Mouse (Mus musculus): Measurements from ENCODE around the gene Scp2. TPM values are rescaled to one million over a fixed set of nuclear protein-coding genes. Genes with fewer than 3 reads are reported as not detected.

The Scp2 gene
- polyA plus RNA-seq (2014; fragmentation: Nextera tagmentation; extraction: Ambion mirVana): 210 and 212 TPM in 2 replicates

GRCm38 (mm10) chr4:108144880-108145279 lies at the start of gene Scp2:
TSS of gene Scp2 (minus strand) at chr4:108144998.
- H3K4me3 ChIP-seq (replicated peaks; ENCODE audit: low read depth, low read length): no peak within 1 kb of the TSS
- no peaks in the 10 kb centered on the region for H3K27me3 ChIP-seq (ENCODE audit: control insufficient read depth, insufficient read depth, low read length)
- WGBS: 86% methylated on average over 1 of the region's 1 CpGs
- no peaks in the 10 kb centered on the region for H3K36me3 ChIP-seq (ENCODE audit: control insufficient read depth, insufficient read depth, low read length)
- ATAC-seq (ENCODE audit: low FRiP score, low TSS enrichment): no peak
- no peak within 1 kb of the TSS for H3K27ac ChIP-seq (replicated peaks; ENCODE audit: low read depth, low read length)
- no peaks in the 10 kb centered on the region for H3K9me3 ChIP-seq (ENCODE audit: control insufficient read depth, low read length)
- DNase-seq: no peak
- no peak within 1 kb of the TSS for H3K9ac ChIP-seq (replicated peaks; ENCODE audit: low read length)
- no peak within 1 kb of the TSS for H3K4me2 ChIP-seq (ENCODE audit: low read length)
- H3K4me1 ChIP-seq (ENCODE audit: control insufficient read depth, insufficient read depth, low read length): no peaks in the 10 kb centered on the region

- Histone ChIP-seq H3K36me3 (ENCODE audit: control insufficient read depth, insufficient read depth, low read length) (no peaks in the 10 kb centered on the region), H3K4me3 (replicated peaks; ENCODE audit: low read depth, low read length) (no peak overlapping the region), H3K9me3 (ENCODE audit: control insufficient read depth, low read length) (no peaks in the 10 kb centered on the region), H3K27ac (replicated peaks; ENCODE audit: low read depth, low read length) (no peak overlapping the region), H3K4me2 (ENCODE audit: low read length) (peak overlapping the region; percentile 27; the same call in 1 of the 2 replicates), H3K9ac (replicated peaks; ENCODE audit: low read length) (no peak overlapping the region), H3K27me3 (ENCODE audit: control insufficient read depth, insufficient read depth, low read length) (no peaks in the 10 kb centered on the region), H3K4me1 (ENCODE audit: control insufficient read depth, insufficient read depth, low read length) (no peaks in the 10 kb centered on the region)
- ATAC-seq (ENCODE audit: low FRiP score, low TSS enrichment): no peak
- 71% methylated on average over 2 of the region's 2 CpGs for WGBS
- peak; percentile 5 for DNase-seq
Measured at GRCm38 (mm10) chr4:108192821-108193323, 48.1 kb upstream of the Scp2 start.

GRCm38 (mm10) chr4:108182278-108182677 lies 37.5 kb upstream of the Scp2 start:
- Histone ChIP-seq H3K4me2 (ENCODE audit: low read length) (no peak overlapping the region), H3K9ac (replicated peaks; ENCODE audit: low read length) (no peak overlapping the region), H3K4me1 (ENCODE audit: control insufficient read depth, insufficient read depth, low read length) (no peaks in the 10 kb centered on the region), H3K36me3 (ENCODE audit: control insufficient read depth, insufficient read depth, low read length) (no peaks in the 10 kb centered on the region), H3K9me3 (ENCODE audit: control insufficient read depth, low read length) (no peaks in the 10 kb centered on the region), H3K4me3 (replicated peaks; ENCODE audit: low read depth, low read length) (no peak overlapping the region), H3K27me3 (ENCODE audit: control insufficient read depth, insufficient read depth, low read length) (no peaks in the 10 kb centered on the region), H3K27ac (replicated peaks; ENCODE audit: low read depth, low read length) (no peak overlapping the region)
- ATAC-seq (ENCODE audit: low FRiP score, low TSS enrichment): no peak
- WGBS: 28% methylated on average over 1 of the region's 1 CpGs
- DNase-seq: no peak

DNA sequence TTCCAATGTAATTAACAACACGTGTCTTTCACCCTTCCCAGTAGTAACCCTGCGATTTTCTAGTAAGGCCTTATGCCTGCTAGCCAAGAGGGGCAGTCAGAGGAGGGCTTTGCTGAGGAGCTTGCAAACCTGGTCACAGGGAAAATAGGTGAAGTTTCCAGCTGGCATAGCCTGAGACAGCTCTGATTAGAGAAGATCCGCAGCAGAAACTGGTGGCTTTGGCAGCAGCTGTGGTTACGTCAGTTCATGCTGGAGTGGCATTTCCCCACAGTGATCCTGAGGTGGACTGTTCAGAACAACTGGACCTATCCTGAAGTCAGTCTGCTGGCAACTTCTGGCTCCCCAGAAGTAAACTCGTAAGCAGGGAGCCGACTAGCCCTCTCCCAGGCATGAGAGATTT lies 23.3 kb upstream of the Scp2 start:
- H3K9me3 ChIP-seq (ENCODE audit: control insufficient read depth, low read length): no peaks in the 10 kb centered on the region
- ATAC-seq (ENCODE audit: low FRiP score, low TSS enrichment) (no peak), DNase-seq (no peak)
- no peak overlapping the region for H3K9ac ChIP-seq (replicated peaks; ENCODE audit: low read length)
- no peak overlapping the region for H3K4me3 ChIP-seq (replicated peaks; ENCODE audit: low read depth, low read length)
- H3K27me3 ChIP-seq (ENCODE audit: control insufficient read depth, insufficient read depth, low read length): peaks cover 5% of the 10 kb centered on the region; the same call in 1 of the 2 replicates
- no peak overlapping the region for H3K27ac ChIP-seq (replicated peaks; ENCODE audit: low read depth, low read length)
- 84% methylated on average over 6 of the region's 6 CpGs for WGBS
- H3K4me1 ChIP-seq (ENCODE audit: control insufficient read depth, insufficient read depth, low read length): no peaks in the 10 kb centered on the region; the same call in 1 of the 2 replicates
- no peaks in the 10 kb centered on the region for H3K36me3 ChIP-seq (ENCODE audit: control insufficient read depth, insufficient read depth, low read length)
- no peak overlapping the region for H3K4me2 ChIP-seq (ENCODE audit: low read length)

DNA sequence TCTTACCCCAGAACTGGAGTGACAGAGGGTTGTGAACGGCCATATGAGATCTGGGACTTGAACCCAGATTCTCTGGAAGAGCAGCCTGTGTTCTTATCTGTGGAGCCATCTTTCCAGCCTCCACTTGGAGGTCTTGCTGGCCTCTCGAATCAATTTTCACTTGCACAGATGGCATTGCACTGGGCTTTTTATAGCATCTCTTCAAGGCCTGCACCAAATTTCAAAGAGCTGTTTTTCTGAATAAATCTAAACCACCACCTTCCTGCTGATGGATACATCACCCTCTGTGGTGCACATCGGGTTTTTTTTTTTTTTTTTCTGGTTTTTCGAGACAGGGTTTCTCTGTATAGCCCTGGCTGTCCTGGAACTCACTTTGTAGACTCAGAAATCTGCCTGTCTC lies 22.1 kb upstream of the Scp2 start:
- Histone ChIP-seq H3K4me2 (ENCODE audit: low read length) (no peak overlapping the region), H3K4me3 (replicated peaks; ENCODE audit: low read depth, low read length) (no peak overlapping the region), H3K36me3 (ENCODE audit: control insufficient read depth, insufficient read depth, low read length) (no peaks in the 10 kb centered on the region), H3K9me3 (ENCODE audit: control insufficient read depth, low read length) (no peaks in the 10 kb centered on the region), H3K4me1 (ENCODE audit: control insufficient read depth, insufficient read depth, low read length) (no peaks in the 10 kb centered on the region; the same call in 1 of the 2 replicates), H3K27ac (replicated peaks; ENCODE audit: low read depth, low read length) (no peak overlapping the region), H3K9ac (replicated peaks; ENCODE audit: low read length) (no peak overlapping the region), H3K27me3 (ENCODE audit: control insufficient read depth, insufficient read depth, low read length) (peaks cover 5% of the 10 kb centered on the region; the same call in 1 of the 2 replicates)
- no peak for DNase-seq
- WGBS: 89% methylated on average over 4 of the region's 4 CpGs
- no peak for ATAC-seq (ENCODE audit: low FRiP score, low TSS enrichment)

- DNase-seq: peak; percentile 79
- Histone ChIP-seq H3K4me2 (ENCODE audit: low read length) (peak within 1 kb of the TSS; percentile 93), H3K9ac (replicated peaks; ENCODE audit: low read length) (peak within 1 kb of the TSS; percentile 65), H3K4me3 (replicated peaks; ENCODE audit: low read depth, low read length) (peak within 1 kb of the TSS; percentile 55), H3K27ac (replicated peaks; ENCODE audit: low read depth, low read length) (no peak within 1 kb of the TSS), H3K9me3 (ENCODE audit: control insufficient read depth, low read length) (no peaks in the 10 kb centered on the region), H3K4me1 (ENCODE audit: control insufficient read depth, insufficient read depth, low read length) (no peaks in the 10 kb centered on the region; the same call in 1 of the 2 replicates), H3K36me3 (ENCODE audit: control insufficient read depth, insufficient read depth, low read length) (no peaks in the 10 kb centered on the region), H3K27me3 (ENCODE audit: control insufficient read depth, insufficient read depth, low read length) (peaks cover 5% of the 10 kb centered on the region; the same call in 1 of the 2 replicates)
- ATAC-seq (ENCODE audit: low FRiP score, low TSS enrichment): no peak
- 1% methylated on average over 43 of the region's 43 CpGs for WGBS
Measured at GRCm38 (mm10) chr4:108165152-108165895, 20.5 kb upstream of the Scp2 start, which contains the start of gene Echdc2. TSS of gene Echdc2 (plus strand) at chr4:108165437.

GRCm38 (mm10) chr4:108163291-108163690 lies 18.5 kb upstream of the Scp2 start:
- H3K4me3 ChIP-seq (replicated peaks; ENCODE audit: low read depth, low read length): no peak overlapping the region
- H3K27ac ChIP-seq (replicated peaks; ENCODE audit: low read depth, low read length): no peak overlapping the region
- H3K9me3 ChIP-seq (ENCODE audit: control insufficient read depth, low read length): no peaks in the 10 kb centered on the region
- WGBS: 91% methylated on average over 3 of the region's 3 CpGs
- H3K4me2 ChIP-seq (ENCODE audit: low read length): no peak overlapping the region
- no peaks in the 10 kb centered on the region for H3K36me3 ChIP-seq (ENCODE audit: control insufficient read depth, insufficient read depth, low read length)
- no peaks in the 10 kb centered on the region; the same call in 1 of the 2 replicates for H3K4me1 ChIP-seq (ENCODE audit: control insufficient read depth, insufficient read depth, low read length)
- H3K9ac ChIP-seq (replicated peaks; ENCODE audit: low read length): no peak overlapping the region
- ATAC-seq (ENCODE audit: low FRiP score, low TSS enrichment) (no peak), DNase-seq (no peak)
- peaks cover 5% of the 10 kb centered on the region; the same call in 1 of the 2 replicates for H3K27me3 ChIP-seq (ENCODE audit: control insufficient read depth, insufficient read depth, low read length)

- 91% methylated on average over 8 of the region's 8 CpGs for WGBS
- 0 out of 2 replicates have a peak, but pooled peaks cover under 1% of the 10 kb centered on the region for H3K9me3 ChIP-seq (ENCODE audit: control insufficient read depth, low read length)
Measured at GRCm38 (mm10) chr4:108161936-108162335, 17.1 kb upstream of the Scp2 start.

More at GRCm38 (mm10) chr4:108161936-108162335, 17.1 kb upstream of the Scp2 start:
- no peak overlapping the region for H3K4me3 ChIP-seq (replicated peaks; ENCODE audit: low read depth, low read length)
- H3K36me3 ChIP-seq (ENCODE audit: control insufficient read depth, insufficient read depth, low read length): no peaks in the 10 kb centered on the region
- ATAC-seq (ENCODE audit: low FRiP score, low TSS enrichment) (no peak), DNase-seq (no peak)
- H3K27me3 ChIP-seq (ENCODE audit: control insufficient read depth, insufficient read depth, low read length): peaks cover 5% of the 10 kb centered on the region; the same call in 1 of the 2 replicates
- no peak overlapping the region for H3K4me2 ChIP-seq (ENCODE audit: low read length)
- no peaks in the 10 kb centered on the region; the same call in 1 of the 2 replicates for H3K4me1 ChIP-seq (ENCODE audit: control insufficient read depth, insufficient read depth, low read length)
- no peak overlapping the region for H3K9ac ChIP-seq (replicated peaks; ENCODE audit: low read length)
- no peak overlapping the region for H3K27ac ChIP-seq (replicated peaks; ENCODE audit: low read depth, low read length)
